10 mouse cellular contexts compared by ENCODE assay signal in the genomic region with DNA sequence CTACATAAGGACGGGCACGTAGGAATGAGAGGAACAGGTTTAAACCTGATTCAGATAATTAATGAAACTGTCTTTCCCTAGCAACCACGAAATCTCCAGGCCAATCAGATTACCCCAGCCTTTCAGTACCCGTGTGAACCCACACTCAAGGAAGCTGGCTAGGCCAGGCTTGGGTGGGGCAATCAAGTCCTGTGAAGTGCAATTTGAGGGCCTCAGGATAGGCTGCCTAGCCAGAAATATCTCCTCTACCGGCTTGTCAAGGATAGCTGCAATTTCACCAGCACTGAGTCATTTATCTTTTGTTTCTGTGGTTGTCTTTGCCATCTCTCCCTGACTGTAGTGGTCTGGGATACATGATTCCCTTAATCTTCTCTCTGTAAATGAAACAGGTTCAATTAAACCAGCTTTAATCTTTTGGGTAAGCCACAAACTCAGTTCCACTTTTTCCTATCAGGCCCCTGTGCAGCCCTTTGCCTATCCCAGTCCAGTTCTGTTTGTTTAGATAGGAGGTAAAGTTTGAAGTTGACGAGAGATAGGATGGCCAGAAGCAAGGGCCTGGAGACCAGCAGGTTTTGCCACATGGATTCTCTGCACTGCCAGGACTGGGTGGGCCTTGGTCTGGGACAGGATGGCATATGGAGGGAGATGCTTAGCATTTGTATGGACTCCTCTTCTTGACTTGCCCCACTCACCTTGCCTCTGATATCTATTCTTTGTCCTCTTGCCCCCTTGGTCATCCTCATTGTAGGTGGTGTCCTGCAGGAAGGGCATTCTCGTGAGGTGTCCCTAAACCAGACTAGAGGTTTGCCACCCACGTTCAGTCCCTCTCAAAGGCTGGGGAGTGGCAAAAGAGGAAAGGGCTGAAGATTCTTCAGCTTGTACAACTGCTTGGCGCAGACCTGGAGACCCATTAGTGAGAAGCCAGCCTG. TPM values are rescaled to one million over a fixed set of nuclear protein-coding genes. Genes with fewer than 3 reads are reported as not detected.
DNase-seq lines count a peak whose midpoint lies in the region; ATAC-seq lines count a peak whose summit lies in the region.
"Had no signal": no experiment of that assay in that cellular context is flagged by ENCODE, and none has a peak within 500 bp of the region (broad histone marks: within the 10 kb centered on the region; RNA-seq: fewer than 3 reads in every experiment).

No protein-coding gene starts in this region.

- no peaks in the 10 kb centered on the region for H3K9me3 ChIP-seq in limb, embryonic 12.5 days
- no peaks in the 10 kb centered on the region for H3K9me3 ChIP-seq in limb, embryonic 10.5 days (replicated peaks)
- H3K9me3 ChIP-seq: neural tube, embryonic 13.5 days had no signal

- no peaks in the 10 kb centered on the region for H3K4me1 ChIP-seq in limb, embryonic 12.5 days (replicated peaks)
- no peaks in the 10 kb centered on the region for H3K4me1 ChIP-seq in limb, embryonic 10.5 days
- H3K4me1 ChIP-seq in brown adipose tissue, adult 24 weeks (ENCODE audit: control insufficient read depth, insufficient read depth, insufficient read length, low read length), result peaks cover 13% of the 10 kb centered on the region

- H3K27me3 ChIP-seq in limb, embryonic 12.5 days, result no peaks in the 10 kb centered on the region
- H3K27me3 ChIP-seq in limb, embryonic 10.5 days (ENCODE audit: low read depth, poor library complexity, severe bottlenecking), result no peaks in the 10 kb centered on the region
- H3K27me3 ChIP-seq: neural tube, embryonic 13.5 days had no signal

- 0 out of 2 replicates have a peak, but pooled peaks have one; percentile 26 for ATAC-seq in limb, embryonic 12.5 days (ENCODE audit: insufficient number of reproducible peaks, insufficient read depth, low FRiP score, low TSS enrichment, low read depth)
- ATAC-seq in monocyte, adult 5-6 weeks (replicated peaks; ENCODE audit: insufficient number of reproducible peaks, low FRiP score, low TSS enrichment, poor library complexity, severe bottlenecking), result 0 out of 2 replicates have a peak, but pooled peaks have one; percentile 37

- no peak overlapping the region for H3K9ac ChIP-seq in limb, embryonic 12.5 days (replicated peaks)
- H3K9ac ChIP-seq: neural tube, embryonic 13.5 days had no signal

- H3K4me3 ChIP-seq in limb, embryonic 12.5 days (replicated peaks), result no peak overlapping the region
- H3K4me3 ChIP-seq in limb, embryonic 10.5 days, result no peak overlapping the region
- no peak overlapping the region for H3K4me3 ChIP-seq in brown adipose tissue, adult 24 weeks (ENCODE audit: insufficient read depth, low read depth, low read length)
- H3K4me3 ChIP-seq: layer of hippocampus, adult 2 months; neural tube, embryonic 13.5 days had no signal

- 54% methylated on average over 9 of the region's 9 CpGs for WGBS in limb, embryonic 12.5 days
- 63% methylated on average over 9 of the region's 9 CpGs for WGBS in limb, embryonic 10.5 days

- intact Hi-C loops in left cerebral cortex, postnatal 4 days (cut with DNase I), result no loop called here

- H3K36me3 ChIP-seq in limb, embryonic 12.5 days, result no peaks in the 10 kb centered on the region
- no peaks in the 10 kb centered on the region for H3K36me3 ChIP-seq in limb, embryonic 10.5 days
- H3K36me3 ChIP-seq: neural tube, embryonic 13.5 days had no signal

- H3K27ac ChIP-seq in limb, embryonic 12.5 days, result no peak overlapping the region
- H3K27ac ChIP-seq in limb, embryonic 10.5 days, result no peak overlapping the region
- peak overlapping the region; percentile 49 for H3K27ac ChIP-seq in brown adipose tissue, adult 24 weeks (replicated peaks; ENCODE audit: low read depth, low read length)
- H3K27ac ChIP-seq: layer of hippocampus, adult 2 months; neural tube, embryonic 13.5 days had no signal

- no peak overlapping the region for H3K4me2 ChIP-seq in limb, embryonic 12.5 days
- H3K4me2 ChIP-seq: neural tube, embryonic 13.5 days had no signal

- no peak for DNase-seq in limb, embryonic 10.5 days (ENCODE audit: low spot score)
- peak; percentile 47 for DNase-seq in liver
- no peak for DNase-seq in spleen, postnatal 4 days (ENCODE audit: low spot score in 2 of 2)
- DNase-seq in testis, postnatal 14 days (ENCODE audit: low spot score), result no peak
- no peak for DNase-seq in left cerebral cortex, postnatal 4 days

RNA-seq across cellular contexts. Expression of a gene that starts 44.6 kb away (rescaled TPM):
- polyA plus RNA-seq in limb, embryonic 12.5 days (2016; fragmentation: Nextera tagmentation; extraction: Ambion mirVana), result 20.5 and 24.1 TPM in 2 replicates
- 5.3 and 8.9 TPM in 2 replicates for polyA plus RNA-seq in limb, embryonic 10.5 days (2016; fragmentation: Nextera tagmentation; extraction: Ambion mirVana)
- polyA plus RNA-seq in brown adipose tissue, adult 24 weeks (2012; ENCODE audit: insufficient read depth, insufficient read length, missing spikeins), result 133 and 177 TPM in 2 replicates
- 408 to 1,020 TPM (median 414 TPM) in 3 replicates for total RNA-seq in monocyte, adult 5-6 weeks (2017)
- 10 to 100 TPM; 14.0 to 18.5 TPM for total RNA-seq in left cerebral cortex, postnatal 4 days (2021)

RNA-seq across cellular contexts. Expression of a gene that starts 54.1 kb away (rescaled TPM):
- polyA plus RNA-seq in limb, embryonic 12.5 days (2016; fragmentation: Nextera tagmentation; extraction: Ambion mirVana), result not detected in 2 replicates
- polyA plus RNA-seq in limb, embryonic 10.5 days (2016; fragmentation: Nextera tagmentation; extraction: Ambion mirVana), result not detected in 2 replicates
- not detected in 2 replicates for polyA plus RNA-seq in brown adipose tissue, adult 24 weeks (2012; ENCODE audit: insufficient read depth, insufficient read length, missing spikeins)
- total RNA-seq in monocyte, adult 5-6 weeks (2017), result not detected in 3 replicates
- under 1 TPM in 1 of 2 experiments, not detected in 1; 0.94 TPM for total RNA-seq in left cerebral cortex, postnatal 4 days (2021)
- total RNA-seq: layer of hippocampus, adult 2 months had no signal
- polyA plus RNA-seq: neural tube, embryonic 13.5 days had no signal
